Mouse (Mus musculus) heart, adult 2 months (tissue): Measurements from ENCODE around the gene Rhbdf1.

Experiments used
- CTCF ChIP-seq: fragments of 200-600 bp; IDR thresholded peaks from 2 replicates; pipeline ENCODE4 v1.8.1; 2022; ENCODE audit warnings: antibody characterized with exemption, mild to moderate bottlenecking, moderate library complexity
- POLR2A ChIP-seq: fragments of 200-500 bp; IDR thresholded peaks from 2 replicates; pipeline ENCODE4 v1.6.1; 2011; ENCODE audit warnings: mild to moderate bottlenecking, low read depth, low read length, control low read depth; ENCODE audit not compliant: insufficient read depth

DNA sequence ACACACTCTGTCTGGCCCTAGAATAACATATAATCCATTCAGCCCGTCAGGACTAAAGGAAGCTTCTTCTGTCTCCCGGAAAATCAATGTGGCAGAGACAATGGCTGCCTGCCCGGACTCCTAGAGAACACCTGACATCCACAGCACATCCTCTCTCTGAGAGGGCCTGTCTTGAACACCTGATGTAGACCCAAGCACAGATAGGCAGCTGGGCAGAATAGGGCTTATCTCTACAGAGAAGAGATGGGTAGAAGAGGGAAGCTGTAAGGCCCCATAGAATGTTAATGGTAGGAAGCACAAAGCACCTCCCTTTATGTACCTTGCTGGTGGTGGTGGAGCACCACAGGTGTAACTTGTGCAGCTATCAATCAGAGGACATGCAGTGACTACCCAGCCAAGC lies 20.1 kb upstream of the Rhbdf1 start:
- no peak for TF ChIP-seq CTCF
- TF ChIP-seq POLR2A = no peak
